Mouse (Mus musculus) NIH3T3 (cell line): ENCODE results near the gene Rsg1.

Experiments
- DNase-seq: peaks from one replicate; pipeline ENCODE4 v3.0.0-alpha.2; 2012; ENCODE audit warnings: low read depth

Gene Rsg1

GRCm38 (mm10) chr4:141274485-141275341 is 61.0 kb downstream of the Rsg1 start:
- peak; percentile 78 for DNase-seq
